Mouse (Mus musculus) ovary, postnatal 10 days (tissue): ENCODE results near the gene 1700001O22Rik.

Experiments
- DNase-seq: peaks from one replicate; pipeline ENCODE4 v3.0.0; 2022; ENCODE audit warnings: low spot score

1700001O22Rik gene

DNA sequence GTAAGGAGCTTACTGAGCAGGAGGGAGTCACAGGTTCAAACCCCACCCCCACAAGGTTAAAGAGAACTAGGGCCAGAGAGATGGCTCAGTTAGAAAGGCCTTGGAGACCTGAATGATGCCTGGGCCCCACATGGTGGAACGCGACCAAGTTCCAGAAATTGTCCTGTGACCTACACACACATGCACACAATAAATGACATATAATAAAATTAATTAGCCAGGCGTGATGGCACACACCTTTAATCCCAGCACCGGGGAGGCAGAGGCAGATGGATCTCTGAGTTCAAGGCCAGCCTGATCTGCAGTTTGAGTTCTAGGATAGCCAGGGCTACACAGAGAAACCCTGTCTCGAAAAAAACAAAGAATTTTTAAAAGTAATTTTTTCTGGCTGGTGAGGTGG lies 51.0 kb downstream of the 1700001O22Rik start:
- no peak for DNase-seq

DNA sequence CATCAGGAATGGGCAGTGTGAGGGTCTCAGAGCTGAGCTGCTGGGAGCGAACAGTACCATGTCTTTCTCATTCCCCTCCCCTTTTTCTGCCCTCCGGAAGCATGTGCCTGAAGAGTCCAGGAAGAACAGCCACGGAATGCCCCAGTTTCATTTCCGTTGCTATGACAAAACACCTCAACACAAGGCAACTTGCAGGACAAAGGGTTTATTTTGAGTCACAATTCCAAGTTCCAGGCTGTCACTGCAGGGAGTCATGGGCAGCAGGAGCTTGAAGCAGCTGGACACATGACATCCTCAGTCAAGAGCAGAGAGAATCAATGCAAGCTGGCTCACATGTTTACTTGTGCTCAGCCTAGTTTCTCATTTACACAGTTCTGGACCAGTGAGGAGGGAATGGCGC lies 53.4 kb downstream of the 1700001O22Rik start:
- no peak for DNase-seq

DNA sequence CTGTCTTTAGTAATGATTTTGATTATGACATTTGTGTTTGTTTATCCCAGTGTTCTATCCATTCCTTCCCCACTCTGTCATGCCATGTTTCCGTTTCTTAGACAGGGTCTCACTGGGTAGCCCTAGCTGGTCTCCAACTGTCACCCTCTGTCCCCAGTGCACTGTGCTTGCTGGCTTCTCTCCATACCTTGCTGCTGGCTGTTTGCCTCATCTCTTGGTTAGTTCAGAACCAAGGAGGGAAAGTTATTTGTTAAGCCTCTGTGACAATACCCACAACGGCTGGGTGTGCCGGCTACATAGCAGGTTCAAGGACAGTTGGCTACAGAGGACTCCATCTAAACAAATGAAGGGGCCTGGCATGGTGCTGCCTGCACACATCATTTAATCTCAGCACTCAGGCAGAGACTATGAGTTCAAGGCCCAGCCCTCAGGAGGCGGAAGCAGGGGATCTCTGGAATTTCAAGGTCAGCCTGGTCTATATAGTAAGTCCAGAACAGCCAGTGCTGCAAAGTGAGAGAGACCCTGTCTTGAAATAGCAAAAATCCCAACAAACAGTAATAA lies 55.8 kb downstream of the 1700001O22Rik start:
- DNase-seq, result no peak
